Mouse (Mus musculus) ovary, postnatal 10 days (tissue): ENCODE results near the gene Ptch1.

Experiments used
- DNase-seq: peaks from one replicate; pipeline ENCODE4 v3.0.0; 2022; ENCODE audit warnings: low spot score

Gene Ptch1

DNA sequence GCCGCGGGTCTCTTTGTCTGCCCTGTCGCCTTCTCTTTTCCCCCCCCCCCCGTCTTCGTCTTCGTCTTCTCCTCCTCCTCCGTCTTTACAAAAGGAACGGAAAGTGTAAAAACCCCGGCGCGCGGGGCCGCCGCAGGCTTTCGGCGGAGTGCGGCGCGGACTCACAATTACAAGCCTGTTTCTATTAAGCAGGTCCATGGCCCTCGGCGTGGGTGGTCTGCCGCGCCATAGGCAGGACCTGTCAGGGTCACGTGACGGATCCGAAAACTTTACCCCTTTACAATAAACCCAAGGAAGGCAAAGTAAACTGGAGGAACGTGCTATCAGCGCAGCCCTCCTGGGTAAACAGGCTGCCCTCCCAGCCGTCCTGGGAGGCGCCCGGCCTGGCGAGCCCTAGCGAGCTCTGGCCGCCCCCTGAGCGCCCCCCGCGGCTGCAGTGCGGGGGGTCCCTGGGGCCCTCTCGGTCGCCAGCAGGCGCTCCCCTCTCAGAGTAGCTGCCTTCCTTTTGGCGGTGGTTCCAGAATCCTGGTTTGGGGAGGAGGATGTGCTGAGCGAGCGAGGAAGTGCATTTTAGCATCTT is at the start of gene Ptch1:
TSS of gene Ptch1 (minus strand) at position 343 of the 580 bp plus-strand sequence.
- DNase-seq, result no peak

DNA sequence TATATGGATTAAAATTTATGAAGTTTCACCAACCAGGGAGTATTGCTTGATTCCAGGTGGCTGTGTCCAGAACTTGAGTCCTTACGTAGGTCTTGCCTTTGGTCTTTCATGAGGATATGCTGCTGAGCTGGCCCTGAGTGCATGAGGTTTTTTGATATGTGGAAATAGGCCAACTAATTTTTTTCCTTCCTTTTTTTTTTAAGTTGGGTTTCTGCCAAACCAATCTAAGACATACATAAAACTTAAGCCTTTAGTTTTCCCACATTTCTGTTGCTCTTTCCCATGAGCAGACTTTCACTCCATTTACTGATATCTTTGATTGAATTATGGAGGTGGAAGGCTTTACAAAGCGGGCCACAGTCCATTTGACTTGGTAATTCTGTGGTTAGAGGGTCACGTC is 47.9 kb upstream of the Ptch1 start:
- DNase-seq, result no peak

DNA sequence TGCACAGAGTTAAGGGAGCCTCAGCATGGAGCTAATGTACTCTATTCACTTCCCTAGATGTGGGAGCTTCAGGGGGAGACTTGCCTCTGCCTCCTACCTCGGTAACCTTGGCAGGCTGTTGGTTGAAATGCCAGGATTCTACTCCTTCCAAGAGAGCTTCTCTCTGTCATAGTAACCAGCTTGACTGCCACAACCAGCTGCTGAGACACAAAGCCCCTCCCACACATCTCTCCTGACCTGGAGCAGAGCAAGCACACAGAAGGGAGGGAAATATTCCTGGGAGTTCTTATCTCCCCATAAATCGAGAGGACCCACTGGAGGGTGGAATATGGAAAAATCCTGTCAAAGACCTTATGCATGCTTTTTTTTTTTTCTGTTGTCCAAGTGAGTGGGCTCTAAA is 39.8 kb upstream of the Ptch1 start:
- no peak for DNase-seq

DNA sequence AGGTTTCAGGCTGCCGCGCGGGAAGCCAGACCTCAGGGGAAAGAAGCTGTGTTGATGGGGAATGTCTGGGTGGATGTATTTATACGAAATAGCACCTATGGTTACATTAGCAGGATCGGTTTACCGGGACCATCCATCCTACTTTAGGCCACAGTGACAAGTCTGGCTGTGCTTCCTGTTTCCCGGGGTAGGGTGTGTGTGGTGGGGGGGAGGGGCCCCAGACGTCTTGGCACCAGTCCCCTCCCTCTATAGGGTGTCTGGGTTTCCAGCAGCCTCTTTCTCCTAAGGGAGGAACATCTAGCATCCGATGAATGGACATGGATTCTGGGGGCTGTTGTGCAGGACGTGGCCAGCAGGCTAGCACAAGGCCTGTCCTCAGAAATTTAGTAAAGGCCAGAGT is 36.3 kb upstream of the Ptch1 start:
- DNase-seq, result no peak

DNA sequence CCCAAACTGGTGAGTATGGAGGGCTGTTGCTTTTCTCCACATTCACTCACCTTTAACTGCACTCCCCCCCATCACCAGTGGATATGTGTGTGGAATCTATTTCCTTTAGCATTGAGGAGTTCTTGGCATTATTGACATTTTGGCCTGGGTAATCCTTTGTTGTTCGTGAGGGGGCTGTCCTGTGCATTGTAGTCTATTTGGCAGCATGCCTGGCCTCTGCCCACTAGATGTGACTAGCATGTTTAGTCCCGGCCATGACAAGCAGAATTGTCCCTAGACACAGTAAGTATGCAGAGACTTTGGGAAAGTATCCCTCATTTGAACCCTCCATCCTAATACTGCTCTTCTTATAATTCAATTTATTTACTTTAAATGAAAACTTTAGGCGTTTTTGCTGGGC is 24.2 kb upstream of the Ptch1 start:
- DNase-seq, result no peak

DNA sequence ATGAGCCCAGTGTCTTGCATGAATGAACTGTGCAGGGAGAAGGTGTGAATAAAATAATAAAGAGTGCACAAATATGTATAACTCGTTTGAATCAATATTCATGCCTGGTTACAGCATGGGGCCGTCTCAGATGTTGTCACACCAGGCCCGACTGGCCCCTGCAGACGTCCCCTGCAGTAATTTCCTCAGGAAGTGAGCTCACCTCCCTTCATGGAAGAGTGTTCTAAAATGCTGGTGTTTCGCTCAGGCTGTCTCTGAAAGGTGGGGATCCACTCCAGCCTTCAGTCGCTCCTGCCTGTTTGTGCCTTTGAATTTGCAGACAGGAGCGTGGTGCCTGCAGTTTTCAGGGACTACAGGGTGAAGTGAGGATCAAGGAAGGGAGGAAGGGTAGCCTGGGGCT is 22.5 kb upstream of the Ptch1 start:
- no peak for DNase-seq

DNA sequence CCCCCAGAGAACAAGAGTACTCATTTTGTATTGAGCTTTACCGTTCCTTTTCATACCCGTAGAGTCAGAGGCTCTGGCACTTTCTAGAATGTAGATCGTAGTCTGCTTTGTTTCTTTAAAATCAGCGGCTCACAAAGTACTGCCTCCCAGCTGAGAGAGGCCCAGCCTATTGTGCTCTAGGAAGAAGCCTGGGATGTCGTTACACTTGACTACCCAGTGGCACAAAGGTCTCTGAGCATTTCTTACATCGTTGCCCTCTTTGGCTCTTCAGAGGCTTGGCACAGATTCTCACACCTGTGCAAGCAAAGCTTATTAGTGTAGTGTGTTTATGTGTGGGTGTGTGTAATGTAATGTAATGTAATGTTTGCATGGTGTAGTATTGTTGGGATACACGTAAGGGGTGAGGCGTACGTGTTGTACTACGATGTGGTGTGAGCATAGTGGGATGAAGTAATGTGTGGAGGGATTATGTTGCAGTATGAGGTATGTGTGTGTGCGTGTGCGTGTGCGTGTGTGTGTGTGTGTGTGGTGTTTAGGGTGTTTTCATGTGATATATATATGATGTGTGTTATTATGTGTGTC is 20.2 kb upstream of the Ptch1 start:
- DNase-seq, result no peak

DNA sequence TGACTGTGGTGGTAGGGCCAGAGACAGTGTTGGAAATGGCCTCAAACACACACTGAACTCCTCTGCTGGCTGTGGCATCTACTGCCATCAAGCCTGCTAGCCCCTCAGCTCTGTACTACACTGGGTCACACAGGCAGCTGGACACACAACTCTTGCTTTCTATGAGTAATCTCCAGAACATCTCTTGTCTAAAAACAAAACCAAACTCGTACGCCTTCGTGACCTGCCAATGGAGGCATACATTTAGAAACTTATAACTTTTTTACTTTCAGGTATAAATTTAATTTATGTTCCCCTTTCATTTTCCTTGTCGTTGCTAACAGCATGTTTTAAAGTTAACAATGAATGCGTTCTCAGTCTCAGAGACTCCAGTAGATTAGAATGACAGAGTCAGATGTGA is 19.4 kb upstream of the Ptch1 start:
- no peak for DNase-seq

DNA sequence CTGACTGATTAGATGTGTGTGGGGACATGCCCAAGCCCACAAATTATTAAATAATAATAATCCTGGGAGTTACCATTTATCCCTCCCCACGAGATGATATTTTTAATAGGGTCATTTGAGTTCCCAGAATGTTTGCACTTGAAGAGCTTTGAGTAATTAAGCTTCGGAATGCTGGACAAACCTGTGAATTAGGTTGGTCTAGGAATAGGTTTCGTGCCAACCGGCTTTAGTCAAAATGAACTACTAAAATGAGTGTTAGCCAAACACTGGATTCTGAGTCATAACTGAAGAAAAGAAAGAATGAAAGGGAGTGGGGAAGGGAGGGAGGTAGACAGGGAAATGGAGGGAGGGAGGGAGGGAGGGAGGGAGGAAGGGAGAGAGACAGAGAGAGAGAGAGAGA is 1.2 kb upstream of the Ptch1 start:
- DNase-seq, result no peak

DNA sequence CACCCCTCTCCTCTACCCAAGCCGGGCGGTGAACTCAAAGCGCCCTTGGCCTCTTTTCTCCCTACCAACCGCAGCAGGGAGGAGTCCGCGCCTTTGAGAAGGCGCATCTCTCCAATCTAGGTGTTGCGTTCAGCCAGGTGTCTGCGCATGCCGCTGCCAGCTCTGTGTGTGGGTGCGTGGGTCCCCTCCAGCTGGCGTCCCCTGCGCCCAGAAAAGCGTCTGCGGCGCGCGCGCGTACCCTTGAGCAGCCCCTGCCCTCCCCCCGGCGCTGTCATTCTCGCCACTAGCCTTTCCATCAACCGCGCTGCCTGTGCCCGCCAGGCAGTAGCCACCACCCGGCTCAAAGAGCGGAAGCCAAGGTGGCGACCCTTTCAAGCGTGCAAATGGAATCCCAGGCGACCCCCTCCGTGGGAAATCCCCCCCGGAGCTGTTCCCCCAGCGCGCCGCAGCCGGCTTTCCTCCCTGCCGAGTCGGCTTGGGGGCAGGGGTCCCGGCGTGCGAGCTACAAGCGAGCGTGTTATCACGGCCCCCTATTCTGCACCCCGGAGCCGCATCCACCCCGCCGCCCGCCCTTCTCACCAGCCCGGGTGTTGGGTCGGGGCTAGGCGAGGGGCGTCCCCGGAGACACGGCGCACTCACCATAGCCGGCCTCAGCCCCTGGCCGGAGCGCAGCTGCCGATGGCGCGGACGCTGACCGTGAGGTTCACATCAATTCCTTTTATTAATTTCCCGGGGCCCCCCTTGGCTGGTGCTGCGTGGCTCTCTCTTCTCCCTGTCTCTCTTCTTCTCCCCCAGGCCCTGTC is 744 bp downstream of the Ptch1 start:
- DNase-seq, result no peak

DNA sequence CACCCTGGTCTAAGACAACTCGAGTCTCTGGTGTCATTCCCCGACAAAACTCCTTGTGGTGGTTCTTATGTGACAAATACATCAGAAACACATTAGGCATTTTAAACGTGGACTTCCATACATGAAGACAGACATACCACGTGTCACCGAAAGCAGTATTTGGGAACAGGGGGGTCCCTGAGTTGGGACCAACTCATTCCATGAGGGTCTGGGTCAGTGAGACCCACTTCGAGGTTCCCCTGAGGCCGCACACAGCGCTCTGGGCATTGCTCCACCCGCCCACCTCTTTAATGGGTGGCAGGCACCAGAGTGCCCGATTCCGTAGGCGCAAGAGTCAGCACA is 1.3 kb downstream of the Ptch1 start:
- DNase-seq, result no peak

DNA sequence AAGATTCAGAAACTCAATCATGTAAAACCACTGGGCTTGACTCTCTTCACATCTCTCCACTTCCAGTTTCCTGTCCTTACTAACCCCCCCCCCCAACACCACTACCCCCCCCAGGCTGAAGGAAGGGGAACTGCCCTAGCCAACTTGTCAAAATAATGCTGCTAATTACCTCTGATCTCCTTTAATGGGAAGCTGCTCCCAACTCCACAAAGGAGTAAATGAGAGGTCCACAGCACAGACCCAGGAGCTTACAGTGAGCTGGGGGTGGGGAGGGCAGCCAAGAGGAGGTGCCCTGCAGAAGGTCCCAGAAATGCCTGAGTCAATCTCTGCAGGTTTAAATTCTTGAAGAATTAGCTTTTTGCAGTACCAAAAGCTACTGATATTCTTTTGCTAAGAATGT is 2.9 kb downstream of the Ptch1 start:
- DNase-seq, result no peak

DNA sequence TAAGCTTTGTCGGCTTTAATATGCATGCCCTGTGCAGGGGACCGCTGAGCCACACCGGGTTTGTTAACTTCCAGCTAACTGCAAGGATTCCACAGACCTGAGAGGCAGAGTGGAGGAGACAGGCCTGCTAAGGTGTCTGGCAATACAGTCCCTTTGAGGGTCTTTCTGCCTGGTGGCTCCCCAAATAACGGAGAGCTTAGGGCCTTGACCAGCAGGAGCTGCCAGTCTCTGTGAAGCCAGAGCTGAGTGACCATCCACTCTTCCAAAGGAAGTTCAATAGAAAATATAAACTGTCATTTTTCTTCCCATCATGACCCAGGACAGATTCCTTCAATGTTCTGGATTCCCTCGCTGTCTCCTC is 4.0 kb downstream of the Ptch1 start:
- no peak for DNase-seq

DNA sequence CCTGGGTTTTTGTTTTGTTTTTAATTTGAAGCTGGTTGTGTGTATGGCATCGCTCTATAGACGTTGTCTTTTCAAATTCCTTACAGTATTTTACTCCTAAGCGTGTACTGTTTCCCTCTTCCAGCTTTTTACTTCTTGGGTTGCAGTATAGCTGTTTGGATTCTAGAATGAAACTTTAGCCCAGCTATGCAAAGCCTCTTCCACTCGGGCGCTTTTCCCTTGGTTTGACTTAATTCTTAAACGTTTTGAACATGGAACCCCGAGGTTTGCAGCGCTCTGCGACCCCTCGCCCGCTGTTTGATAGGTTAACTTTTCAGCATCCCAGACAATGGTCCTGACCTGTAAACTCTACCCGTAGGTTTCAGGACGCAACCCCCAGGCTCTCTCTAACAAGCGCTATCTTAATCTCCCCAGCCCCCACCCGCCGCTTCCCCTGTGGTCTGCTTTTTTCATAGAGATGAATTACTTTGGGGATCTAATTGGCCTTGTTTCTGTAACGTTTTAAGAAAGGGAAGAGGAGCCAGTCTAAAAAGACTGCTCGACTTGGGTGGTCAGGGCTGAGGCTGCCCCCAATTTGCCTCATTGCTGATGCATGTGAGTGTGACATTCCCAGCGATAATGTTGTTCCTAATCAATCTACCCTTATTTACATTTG is 4.5 kb downstream of the Ptch1 start:
- no peak for DNase-seq

DNA sequence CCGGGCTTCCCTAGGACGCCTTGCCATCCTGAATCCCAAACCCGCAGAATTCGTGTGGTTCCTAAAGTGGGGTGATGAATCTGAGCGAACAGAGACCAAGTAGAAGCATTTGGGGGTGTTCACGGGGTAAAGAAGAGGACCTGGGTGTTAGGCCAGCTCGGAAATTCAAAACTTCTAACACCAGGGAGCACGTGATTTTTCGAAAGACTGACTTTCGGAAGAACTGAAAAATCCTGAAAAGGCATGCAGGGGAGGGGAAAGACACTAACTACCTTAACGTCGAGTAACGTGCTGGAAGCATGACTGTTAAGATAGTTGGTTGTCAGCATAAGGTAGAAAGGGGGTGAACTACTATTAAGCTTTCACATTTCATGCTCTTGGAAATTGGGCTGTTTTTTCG is 5.1 kb downstream of the Ptch1 start:
- DNase-seq, result no peak

DNA sequence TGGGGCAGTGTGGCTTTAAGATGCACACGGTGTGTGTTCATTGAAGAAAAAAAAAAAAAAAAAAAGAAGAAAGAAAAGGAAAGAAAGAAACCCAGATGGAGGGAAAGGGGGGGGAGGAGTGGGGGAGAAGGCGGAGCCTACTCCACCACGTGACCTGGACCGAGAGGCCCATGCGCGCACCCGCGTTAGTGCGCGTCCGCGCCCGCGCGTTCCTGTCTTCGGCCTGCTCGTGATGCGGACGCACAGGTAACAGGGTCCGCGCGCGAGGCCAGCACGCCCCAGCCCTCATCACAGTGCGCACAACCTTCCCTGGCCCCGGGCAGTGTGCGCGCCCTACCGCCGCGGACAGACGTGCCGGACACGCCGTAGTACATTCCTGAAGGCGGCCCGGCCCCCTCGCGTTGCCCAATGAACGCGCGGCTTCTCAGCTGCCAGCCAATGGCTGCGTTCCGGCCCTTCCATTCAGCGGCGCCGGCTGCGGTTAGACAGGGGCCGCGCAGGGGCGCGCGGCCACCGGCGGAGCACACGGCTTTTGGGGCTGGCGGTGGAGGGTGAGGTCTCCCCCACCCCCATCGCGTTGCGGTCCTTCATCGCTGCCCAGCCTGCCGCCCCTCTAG is 5.6 kb downstream of the Ptch1 start:
- DNase-seq, result peak; percentile 87

DNA sequence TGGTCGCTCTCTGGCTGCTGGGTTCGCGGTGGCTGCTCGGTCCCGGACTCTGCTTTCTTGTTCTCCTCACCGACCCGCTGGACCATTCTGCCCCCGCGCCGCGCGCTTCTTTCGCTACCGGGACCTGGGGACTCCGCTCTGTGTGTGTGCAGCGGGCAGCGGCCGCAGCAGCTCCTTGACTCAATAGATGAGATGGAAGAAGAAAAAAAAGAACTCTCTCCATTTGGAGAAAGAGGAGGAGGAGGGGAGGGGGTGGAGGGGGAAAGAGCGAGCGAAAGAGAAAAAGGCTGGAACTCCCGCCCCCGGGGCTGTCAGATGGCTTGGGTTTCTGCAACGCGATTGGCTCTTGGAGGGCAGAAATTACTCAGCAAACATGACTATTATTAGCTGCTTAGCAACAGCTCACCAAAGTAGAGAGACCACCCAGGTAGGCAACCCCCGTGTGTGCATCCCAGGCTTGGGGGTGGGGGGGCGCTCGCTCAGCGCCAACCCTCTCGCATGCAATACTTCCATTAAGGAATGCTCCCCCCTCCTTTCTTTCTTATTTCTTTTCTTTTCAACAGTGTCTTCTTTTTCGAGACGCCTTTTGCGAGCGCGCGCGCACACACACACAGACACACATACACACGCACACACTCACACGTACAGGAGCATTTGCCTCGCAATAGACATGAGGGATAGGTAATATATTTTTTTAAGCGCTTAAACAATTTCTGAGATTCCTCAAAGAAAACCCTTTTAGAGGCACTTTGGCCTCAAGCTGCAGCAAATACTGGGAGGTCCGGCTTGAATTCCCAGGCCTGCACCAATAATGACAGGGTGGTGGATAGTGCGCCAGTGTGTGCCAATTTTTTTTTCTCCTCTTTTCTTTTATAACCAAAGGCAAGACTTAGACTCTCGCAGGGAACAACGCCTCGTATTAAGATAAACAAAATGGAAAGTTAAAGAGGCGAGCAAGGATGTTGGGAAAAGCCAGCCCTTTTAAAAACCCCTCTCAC is 7.1 kb downstream of the Ptch1 start:
- peak; percentile 69 for DNase-seq

DNA sequence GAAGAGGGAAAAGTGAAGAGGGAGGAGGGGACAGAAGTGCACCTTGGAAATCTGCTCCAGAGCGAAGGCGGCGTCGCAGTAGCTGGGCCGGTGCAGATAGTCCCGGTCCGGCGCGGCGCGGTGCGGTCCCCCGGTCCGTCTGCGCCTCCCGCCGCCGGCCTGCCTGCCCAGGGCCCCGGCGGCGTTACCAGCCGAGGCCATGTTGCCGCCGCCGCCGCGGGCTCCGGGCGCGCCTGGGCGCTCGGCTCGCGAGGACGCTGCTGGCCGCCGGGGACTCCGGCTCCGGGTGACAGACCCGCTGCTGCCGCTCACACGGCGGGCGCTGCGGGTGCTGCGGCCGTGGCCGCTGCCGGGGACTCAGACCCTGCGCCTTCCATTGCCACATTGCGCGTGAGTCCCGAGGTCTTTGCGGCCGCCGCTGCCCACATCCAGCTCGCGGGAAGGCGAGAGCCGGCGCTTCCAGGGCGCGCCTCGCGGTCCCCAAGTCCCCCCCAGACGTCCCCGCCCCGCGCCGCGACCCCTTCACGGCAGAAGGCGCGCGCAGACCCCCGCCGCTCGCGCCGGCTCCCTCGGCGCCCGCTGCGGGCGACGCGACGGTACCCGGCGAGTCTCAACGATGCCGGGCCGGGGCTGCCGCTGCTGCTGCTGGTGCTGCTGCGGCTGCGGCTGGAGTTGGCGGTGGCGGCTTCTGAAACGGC is 7.9 kb downstream of the Ptch1 start:
- no peak for DNase-seq

DNA sequence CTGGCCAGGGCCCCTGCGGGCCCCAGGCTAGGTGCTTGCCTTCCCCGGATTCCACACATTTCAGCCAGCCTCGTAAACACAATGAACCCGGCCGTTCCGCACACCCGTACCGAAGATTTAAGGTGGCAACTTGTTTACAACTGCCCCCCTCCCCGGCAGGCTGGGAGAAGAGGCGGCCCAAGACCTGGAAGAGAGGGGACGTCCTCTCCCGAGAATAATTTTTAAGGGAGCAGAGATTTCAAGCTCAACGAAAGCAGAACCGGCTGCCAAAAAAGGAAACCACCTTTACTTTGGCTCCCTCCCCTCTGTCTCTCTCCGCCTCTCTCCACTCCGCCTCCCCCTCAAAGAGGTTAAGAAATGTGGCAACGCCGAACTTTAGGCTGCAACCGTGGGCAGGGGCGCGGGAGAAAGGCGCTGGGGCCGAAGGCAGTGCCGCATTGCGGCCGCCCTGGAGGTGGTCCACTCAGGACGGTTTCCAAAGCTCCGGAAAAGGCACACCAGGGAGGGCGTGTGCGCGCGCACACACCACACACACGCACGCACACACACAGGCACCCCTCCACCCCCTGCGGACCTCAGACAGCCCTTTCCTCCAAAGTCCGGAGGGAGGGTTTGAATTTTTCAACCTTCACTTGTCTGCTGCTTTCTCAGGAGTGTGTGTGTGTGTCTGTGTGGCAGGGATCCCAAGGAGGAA is 8.6 kb downstream of the Ptch1 start:
- peak; percentile 65 for DNase-seq
